Mouse (Mus musculus) kidney, embryonic 16.5 days (tissue): ENCODE results near the gene Myl6b. TPM values are rescaled to one million over a fixed set of nuclear protein-coding genes. Genes with fewer than 3 reads are reported as not detected.
A peak's percentile ranks its signal among the peaks of the same experiment; 100 is the strongest.

ENCODE experiments used
- ATAC-seq: fragments of 200-750 bp; cut with Nextera tagmentation; 2 replicates; pipeline ENCODE4 v1.8.0; 2017; ENCODE audit warnings: moderate TSS enrichment; ENCODE audit not compliant: low FRiP score, low TSS enrichment
- H3K27ac ChIP-seq: fragments of 300-500 bp; sonication (generic); 2 replicates; pipeline ENCODE4 v1.5.1; 2014; ENCODE audit warnings: low read length
- H3K27me3 ChIP-seq: fragments of 300-500 bp; sonication (generic); 2 replicates; pipeline ENCODE4 v1.6.1; 2014; ENCODE audit warnings: low read length, control low read depth, mixed read lengths; ENCODE audit not compliant: insufficient read depth
- H3K36me3 ChIP-seq: fragments of 300-500 bp; sonication (generic); 2 replicates; pipeline ENCODE4 v1.6.1; 2014; ENCODE audit warnings: low read length, control low read depth, mixed read lengths; ENCODE audit not compliant: insufficient read depth
- H3K4me1 ChIP-seq: fragments of 300-500 bp; sonication (generic); 2 replicates; pipeline ENCODE4 v1.6.1; 2014; ENCODE audit warnings: low read length, control low read depth, mixed read lengths; ENCODE audit not compliant: insufficient read depth
- H3K4me2 ChIP-seq: fragments of 300-500 bp; sonication (generic); replicated peaks from 2 replicates; pipeline ENCODE4 v1.6.1; 2014; ENCODE audit warnings: low read depth, low read length
- H3K4me3 ChIP-seq: fragments of 300-500 bp; sonication (generic); 2 replicates; pipeline ENCODE4 v1.5.1; 2014; ENCODE audit warnings: mild to moderate bottlenecking, low read length
- H3K9ac ChIP-seq: fragments of 300-500 bp; sonication (generic); replicated peaks from 2 replicates; pipeline ENCODE4 v1.6.1; 2014; ENCODE audit warnings: low read length
- H3K9me3 ChIP-seq: fragments of 300-500 bp; sonication (generic); 2 replicates; pipeline ENCODE4 v1.6.1; 2016; ENCODE audit warnings: low read length, control low read depth
- whole genome bisulfite sequencing: fragments of 180-500 bp; shearing (Covaris S2); extraction: QIAGEN DNeasy Blood & Tissue Kit; methylation state at CpG from one replicate; pipeline ENCODE4 v1.1.7; 2014; 5-methylcytosine and 5-hydroxymethylcytosine counted together
- polyA plus RNA-seq: library from polyadenylated mRNA; unstranded; fragments of >200 nt; fragmentation: Nextera tagmentation; extraction: Ambion mirVana; gene quantifications from 2 replicates; pipeline ENCODE4 v1.2.1, GENCODE M21; 2015

Gene Myl6b
- polyA plus RNA-seq, 1 experiment from 2014 or later, result 5.7 TPM

GRCm38 (mm10) chr10:128536266-128536940 lies 37.9 kb upstream of the Myl6b start:
- Histone ChIP-seq H3K4me1 (peaks cover 3% of the 10 kb centered on the region; the same call in 1 of the 2 replicates), H3K36me3 (no peaks in the 10 kb centered on the region), H3K9me3 (no peaks in the 10 kb centered on the region), H3K27ac (peak overlapping the region; percentile 7), H3K4me3 (peak overlapping the region; percentile 33), H3K27me3 (no peaks in the 10 kb centered on the region), H3K4me2 (peak overlapping the region; percentile 44), H3K9ac (peak overlapping the region; percentile 54)
- 13% methylated on average over 18 of the region's 18 CpGs for WGBS
- ATAC-seq, result peak; percentile 94

DNA sequence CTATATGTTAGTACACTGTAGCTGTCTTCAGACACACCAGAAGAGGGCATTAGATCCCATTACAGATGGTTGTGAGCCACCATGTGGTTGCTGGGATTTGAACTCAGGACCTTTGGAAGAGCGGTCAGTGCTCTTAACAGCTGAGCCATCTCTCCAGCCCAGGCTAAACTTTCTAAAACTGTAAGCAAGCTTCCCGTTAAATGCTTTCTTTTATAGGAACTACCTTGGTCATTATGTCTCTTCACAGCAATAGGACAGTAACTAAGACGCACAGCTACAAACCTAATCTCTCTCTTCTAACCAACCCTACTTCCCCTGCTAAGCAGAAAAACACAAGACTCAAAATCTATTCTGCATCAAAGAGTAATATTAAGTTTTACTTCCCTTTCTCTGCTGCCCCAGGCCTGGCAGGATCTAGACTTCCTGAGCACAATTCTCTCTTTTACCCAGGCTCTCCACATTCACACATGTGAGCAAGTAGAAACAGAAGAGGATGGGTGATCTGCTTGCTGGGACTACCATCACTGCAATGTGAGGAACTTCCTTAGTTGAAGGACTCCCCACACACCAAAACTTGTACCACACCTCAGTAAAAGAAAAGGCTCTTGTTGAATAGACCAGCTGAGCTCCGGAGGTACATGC lies 37.3 kb upstream of the Myl6b start:
- Histone ChIP-seq H3K36me3 (no peaks in the 10 kb centered on the region), H3K27ac (peak overlapping the region; percentile 7; the same call in 1 of the 2 replicates), H3K4me2 (peak overlapping the region; percentile 44), H3K4me1 (peaks cover 3% of the 10 kb centered on the region; the same call in 1 of the 2 replicates), H3K9ac (peak overlapping the region; percentile 47), H3K4me3 (peak overlapping the region; percentile 33), H3K9me3 (no peaks in the 10 kb centered on the region), H3K27me3 (no peaks in the 10 kb centered on the region)
- ATAC-seq, result no peak; the same call in 1 of the 2 replicates
- 68% methylated on average over 4 of the region's 4 CpGs for WGBS

GRCm38 (mm10) chr10:128535206-128535605 lies 36.7 kb upstream of the Myl6b start:
- H3K4me2 ChIP-seq, result no peak overlapping the region
- H3K9ac ChIP-seq, result no peak overlapping the region
- no peak for ATAC-seq
- H3K4me3 ChIP-seq, result no peak overlapping the region
- H3K9me3 ChIP-seq, result no peaks in the 10 kb centered on the region
- H3K4me1 ChIP-seq, result peaks cover 3% of the 10 kb centered on the region; the same call in 1 of the 2 replicates
- H3K36me3 ChIP-seq, result no peaks in the 10 kb centered on the region
- no peak overlapping the region for H3K27ac ChIP-seq
- 85% methylated on average over 2 of the region's 2 CpGs for whole genome bisulfite sequencing
- no peaks in the 10 kb centered on the region for H3K27me3 ChIP-seq

DNA sequence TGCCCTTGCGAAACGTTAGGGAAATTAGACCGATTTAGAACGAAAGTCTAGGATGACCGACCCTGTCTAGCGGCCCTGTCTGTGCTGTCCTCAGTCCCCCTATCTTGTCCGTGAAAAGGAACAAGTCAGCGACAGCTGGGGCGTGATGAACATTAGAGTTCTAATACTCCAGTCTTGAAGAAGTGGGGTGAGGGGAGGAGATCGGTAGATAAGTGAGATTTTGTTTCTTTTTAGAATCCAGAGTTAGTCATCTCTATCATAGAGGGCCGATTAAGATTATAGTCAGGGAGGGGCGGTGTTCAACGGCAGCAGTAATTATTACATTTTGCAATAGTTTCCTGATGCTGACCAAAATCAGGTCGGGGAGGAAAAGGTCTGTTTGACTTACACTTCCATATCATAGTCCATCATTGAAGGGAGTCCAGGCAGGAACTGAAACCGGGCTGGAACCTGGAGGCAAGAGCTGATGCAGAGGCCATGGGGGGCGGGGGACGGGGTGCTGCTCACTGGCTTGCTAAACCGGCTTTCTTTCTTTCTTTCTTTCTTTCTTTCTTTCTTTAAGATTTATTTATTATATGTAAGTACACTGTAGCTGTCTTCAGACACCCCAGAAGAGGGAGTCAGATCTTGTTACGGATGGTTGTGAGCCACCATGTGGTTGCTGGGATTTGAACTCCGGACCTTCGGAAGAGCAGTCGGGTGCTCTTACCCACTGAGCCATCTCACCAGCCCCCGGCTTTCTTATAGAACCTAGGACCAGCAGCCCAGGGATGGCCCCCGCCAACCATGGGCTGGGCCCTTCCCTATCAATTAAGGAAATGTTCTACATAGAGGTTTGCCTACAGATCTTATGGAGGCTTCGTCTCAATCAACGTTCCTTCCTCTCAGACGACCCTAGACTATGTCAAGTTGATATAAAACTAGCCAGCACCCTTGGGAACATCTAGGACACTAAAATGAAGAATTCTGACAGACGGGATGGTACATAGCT lies 28.2 kb upstream of the Myl6b start:
- no peak for ATAC-seq

DNA sequence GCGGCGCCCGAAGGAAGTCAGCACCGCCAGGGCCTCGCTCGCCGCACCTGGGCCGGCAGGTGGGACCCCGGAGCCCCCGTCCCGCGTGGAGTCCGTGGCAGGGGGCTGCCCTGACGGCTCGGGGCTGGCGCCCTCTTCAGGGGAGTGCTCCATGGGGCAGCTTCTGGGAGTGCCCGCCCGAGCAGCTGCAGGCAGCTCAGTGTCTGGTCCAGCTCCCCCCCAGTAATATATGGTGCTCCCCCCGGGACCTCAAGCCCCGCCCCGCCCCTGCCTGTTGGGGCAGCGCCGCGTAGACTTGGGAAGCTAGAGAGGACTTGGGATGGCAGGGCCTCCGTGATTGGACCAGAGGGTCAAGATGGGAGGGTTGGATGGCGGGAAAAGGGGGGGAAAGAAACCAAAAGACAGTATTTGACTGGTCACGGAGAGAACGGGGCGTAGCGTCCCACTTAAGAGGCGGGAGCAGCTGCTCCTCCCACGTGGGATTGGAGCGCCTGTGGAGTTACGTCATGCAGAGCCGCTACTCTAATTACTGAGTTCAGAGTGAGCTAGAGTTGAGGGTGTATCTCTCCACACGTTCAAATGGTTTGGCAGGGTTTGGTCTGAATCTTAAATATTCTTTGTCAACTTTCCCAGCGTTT lies 27.3 kb upstream of the Myl6b start, which contains the start of gene Esyt1:
Gene Esyt1, minus strand, starts transcription at position 201 of the 638 bp plus-strand sequence.
- H3K36me3 ChIP-seq, result 0 out of 2 replicates have a peak, but pooled peaks cover 2% of the 10 kb centered on the region
- H3K9ac ChIP-seq, result peak within 1 kb of the TSS; percentile 82
- ATAC-seq, result peak; percentile 99
- H3K27ac ChIP-seq, result peak within 1 kb of the TSS; percentile 80
- WGBS, result under 1% methylated on average over 37 of the region's 37 CpGs
- H3K4me2 ChIP-seq, result peak within 1 kb of the TSS; percentile 100
- H3K9me3 ChIP-seq, result no peaks in the 10 kb centered on the region
- no peaks in the 10 kb centered on the region for H3K27me3 ChIP-seq
- H3K4me1 ChIP-seq, result peaks cover 13% of the 10 kb centered on the region
- peak within 1 kb of the TSS; percentile 84 for H3K4me3 ChIP-seq

More for the DNA sequence above, 28.2 kb upstream of the Myl6b start:
- Histone ChIP-seq H3K4me3 (peak overlapping the region; percentile 84), H3K9me3 (no peaks in the 10 kb centered on the region), H3K4me2 (peak overlapping the region; percentile 100), H3K27ac (peak overlapping the region; percentile 35), H3K9ac (peak overlapping the region; percentile 45), H3K36me3 (no peaks in the 10 kb centered on the region), H3K27me3 (no peaks in the 10 kb centered on the region), H3K4me1 (peaks cover 13% of the 10 kb centered on the region)
- WGBS, result 29% methylated on average over 28 of the region's 28 CpGs

DNA sequence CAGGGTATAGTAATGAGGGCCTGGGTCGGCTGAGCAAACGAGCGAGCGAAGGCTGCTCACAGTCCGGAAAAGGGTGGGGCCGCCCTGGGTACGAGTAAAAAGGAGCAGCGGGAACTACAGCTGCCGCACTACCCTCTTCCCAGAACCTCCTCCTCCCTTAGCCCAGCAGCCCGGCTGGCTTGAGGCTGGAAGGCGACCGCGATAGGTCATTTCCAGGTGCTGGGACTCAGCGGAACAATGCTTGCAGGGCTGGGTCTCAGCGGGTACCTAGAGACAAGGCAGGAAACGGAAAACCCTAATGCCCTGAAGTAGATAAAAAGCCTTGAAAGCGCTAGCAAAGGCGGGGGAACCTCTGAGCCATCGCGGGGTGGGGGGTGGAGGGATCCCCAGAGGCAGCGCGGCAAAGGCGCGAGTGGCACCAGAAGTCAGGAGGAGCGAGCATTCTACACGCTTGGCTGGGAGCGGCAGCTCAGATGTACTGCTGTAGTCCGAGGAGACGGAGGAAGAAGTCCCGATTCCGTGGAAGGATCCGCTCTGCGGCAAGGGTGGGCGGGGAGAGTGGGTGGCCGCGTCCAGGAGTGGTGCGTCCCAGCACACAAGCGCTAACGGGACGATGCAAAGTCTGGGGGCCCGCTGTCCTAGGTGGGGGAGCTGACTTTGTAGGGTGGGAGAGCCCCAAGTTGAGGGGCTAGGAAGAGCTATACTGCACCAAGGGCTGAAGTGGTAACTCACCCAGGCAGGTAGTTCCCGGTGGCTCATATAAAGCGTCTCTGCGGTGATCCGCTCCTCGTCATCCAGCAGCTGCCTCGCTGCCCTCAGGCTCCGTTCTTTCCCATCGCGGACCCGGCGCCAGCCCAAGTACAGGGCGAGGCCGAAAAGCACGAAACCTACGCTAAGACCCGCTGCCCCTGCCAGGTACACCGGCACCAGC lies 26.5 kb upstream of the Myl6b start:
- Histone ChIP-seq H3K4me3 (peak overlapping the region; percentile 84), H3K9me3 (no peaks in the 10 kb centered on the region), H3K9ac (peak overlapping the region; percentile 82), H3K36me3 (peaks cover 7% of the 10 kb centered on the region; the same call in 1 of the 2 replicates), H3K4me1 (peaks cover 13% of the 10 kb centered on the region), H3K27me3 (no peaks in the 10 kb centered on the region), H3K4me2 (peak overlapping the region; percentile 100), H3K27ac (peak overlapping the region; percentile 80)
- peak; percentile 33 for ATAC-seq
- under 1% methylated on average over 58 of the region's 58 CpGs for WGBS

DNA sequence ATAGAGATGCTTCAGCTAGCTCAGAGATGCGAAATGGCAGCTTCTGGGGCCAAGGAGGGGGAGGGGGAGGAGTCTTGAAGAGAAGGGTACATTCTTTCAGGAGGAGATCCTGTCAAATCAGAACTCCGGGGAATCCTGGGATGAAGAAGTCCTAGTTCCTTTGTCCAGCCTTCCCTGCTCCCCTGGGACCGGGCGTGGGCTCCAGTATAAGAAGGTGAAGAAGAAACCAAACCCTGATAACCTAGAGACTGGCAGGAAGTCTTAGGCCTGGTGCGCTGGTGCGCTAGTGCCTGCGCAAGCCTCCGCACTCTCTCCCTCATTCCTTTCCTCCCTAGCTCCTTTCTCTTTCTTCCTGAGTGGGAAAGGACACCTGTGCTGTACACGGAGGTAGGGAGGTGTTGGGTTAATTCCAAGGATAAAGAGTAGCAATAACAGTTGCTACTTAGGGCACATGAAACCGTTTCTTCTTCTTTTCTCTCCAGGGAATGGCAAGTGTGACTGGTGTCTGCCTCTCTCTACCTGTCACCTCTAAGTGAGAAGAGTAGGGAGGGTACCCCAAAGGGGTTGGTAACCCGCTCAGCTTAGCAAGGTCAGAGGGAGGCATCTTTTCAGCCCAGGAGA lies 25.7 kb upstream of the Myl6b start:
- H3K36me3 ChIP-seq, result peaks cover 11% of the 10 kb centered on the region; the same call in 1 of the 2 replicates
- H3K4me3 ChIP-seq, result peak overlapping the region; percentile 84
- peak overlapping the region; percentile 82 for H3K9ac ChIP-seq
- peaks cover 13% of the 10 kb centered on the region for H3K4me1 ChIP-seq
- H3K27ac ChIP-seq, result no peak overlapping the region
- peak overlapping the region; percentile 100 for H3K4me2 ChIP-seq
- WGBS, result 15% methylated on average over 11 of the region's 11 CpGs
- ATAC-seq, result no peak
- H3K27me3 ChIP-seq, result no peaks in the 10 kb centered on the region
- no peaks in the 10 kb centered on the region for H3K9me3 ChIP-seq

GRCm38 (mm10) chr10:128522351-128522750 lies 23.9 kb upstream of the Myl6b start:
- Histone ChIP-seq H3K36me3 (peaks cover 18% of the 10 kb centered on the region; the same call in 1 of the 2 replicates), H3K4me2 (no peak overlapping the region), H3K27me3 (no peaks in the 10 kb centered on the region; the same call in 1 of the 2 replicates), H3K4me1 (peaks cover 13% of the 10 kb centered on the region), H3K9ac (no peak overlapping the region), H3K27ac (no peak overlapping the region), H3K4me3 (no peak overlapping the region), H3K9me3 (no peaks in the 10 kb centered on the region)
- WGBS, result 75% methylated on average over 6 of the region's 6 CpGs
- ATAC-seq, result no peak
